Mouse (Mus musculus): ENCODE measurements around the gene Slc11a1. TPM values are rescaled to one million over a fixed set of nuclear protein-coding genes. Genes with fewer than 3 reads are reported as not detected.

Gene Slc11a1
- polyA plus RNA-seq, 1 experiment from 2014 or later = 17.9 TPM

DNA sequence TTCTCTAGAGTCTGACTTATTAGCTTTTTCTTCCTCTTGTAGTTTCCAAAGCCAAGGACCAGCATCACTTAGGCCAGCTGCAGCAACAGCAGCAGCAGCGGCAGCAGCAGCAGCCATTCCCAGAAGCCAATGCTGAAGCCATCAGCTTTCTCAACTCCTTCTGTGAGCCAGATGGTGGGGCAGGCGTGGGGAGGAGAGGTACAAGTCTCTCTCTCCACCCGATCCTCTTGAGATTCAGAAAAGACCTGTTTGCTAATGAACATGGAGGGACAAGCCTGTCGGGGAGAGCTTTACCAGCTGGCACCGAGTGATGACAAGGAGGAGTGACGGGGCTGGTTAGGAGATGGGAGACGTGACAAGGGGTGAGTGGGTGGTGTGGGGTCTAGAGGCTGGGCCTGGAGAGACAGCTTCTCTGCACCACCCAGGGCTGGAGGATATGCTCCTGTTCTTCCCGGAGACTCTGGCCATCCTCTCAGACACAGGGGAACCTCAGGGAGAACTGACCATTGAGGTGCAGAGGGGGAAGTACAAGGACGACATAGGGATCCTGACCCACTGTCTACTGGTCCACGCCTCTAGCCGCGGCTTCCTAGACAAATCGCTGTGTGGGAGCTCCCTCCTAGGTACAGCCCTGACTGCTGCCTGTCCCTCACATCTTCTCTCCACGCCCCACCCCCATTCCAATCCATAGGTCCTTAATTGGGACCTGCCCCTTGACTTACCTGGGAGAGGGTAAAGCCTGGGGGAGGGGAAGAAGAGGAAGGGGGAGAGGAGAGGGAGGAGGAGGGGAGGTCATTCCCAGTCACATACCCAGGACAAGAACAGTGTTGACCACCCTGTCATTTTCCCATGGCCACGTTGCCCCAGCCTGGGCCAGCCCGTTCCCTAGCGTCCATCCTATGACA is 12.4 kb upstream of the Slc11a1 start:
- Histone ChIP-seq H3K4me2 (ENCODE audit: low read depth, low read length) (no peak overlapping the region), H3K9me3 (replicated peaks; ENCODE audit: control insufficient read depth, low read length) (no peaks in the 10 kb centered on the region), H3K27me3 (ENCODE audit: control insufficient read depth, insufficient read depth, low read depth, low read length) (no peaks in the 10 kb centered on the region; the same call in 1 of the 2 replicates), H3K36me3 (ENCODE audit: control insufficient read depth, insufficient read depth) (no peaks in the 10 kb centered on the region), H3K4me3 (ENCODE audit: low read depth, low read length) (no peak overlapping the region), H3K27ac (ENCODE audit: low read length) (no peak overlapping the region), H3K4me1 (ENCODE audit: control insufficient read depth, low read depth, low read length) (no peaks in the 10 kb centered on the region; the same call in 1 of the 2 replicates), H3K9ac (ENCODE audit: low read depth, low read length) (no peak overlapping the region)
- WGBS (ENCODE audit: insufficient replicate concordance) = 59% methylated on average over 17 of the region's 17 CpGs
- 0 out of 2 replicates have a peak, but pooled peaks have one; percentile 16 for ATAC-seq (ENCODE audit: low read depth)

DNA sequence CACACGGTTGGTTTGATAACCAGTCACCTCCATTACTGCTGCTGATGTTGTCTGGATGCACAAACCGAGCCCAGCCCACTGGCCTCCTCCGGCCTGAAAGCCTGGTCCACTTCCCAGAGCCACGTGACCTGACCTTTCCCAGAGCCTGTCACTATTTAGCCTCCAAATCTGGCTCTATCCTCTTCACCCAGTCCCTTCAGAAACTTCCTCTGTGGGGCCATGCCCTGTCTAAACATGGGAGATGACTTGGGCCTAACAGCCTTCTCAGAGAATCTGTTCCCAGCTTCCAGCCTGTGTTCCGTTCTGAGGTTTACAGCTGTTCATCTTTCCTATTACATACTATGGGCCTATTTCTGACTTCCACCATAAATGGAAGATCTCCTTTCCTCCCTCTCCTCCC is 11.6 kb upstream of the Slc11a1 start:
- Histone ChIP-seq H3K9me3 (replicated peaks; ENCODE audit: control insufficient read depth, low read length) (no peaks in the 10 kb centered on the region), H3K27me3 (ENCODE audit: control insufficient read depth, insufficient read depth, low read depth, low read length) (no peaks in the 10 kb centered on the region; the same call in 1 of the 2 replicates), H3K4me1 (ENCODE audit: control insufficient read depth, low read depth, low read length) (peaks cover 5% of the 10 kb centered on the region; the same call in 1 of the 2 replicates), H3K4me3 (ENCODE audit: low read depth, low read length) (no peak overlapping the region), H3K36me3 (ENCODE audit: control insufficient read depth, insufficient read depth) (no peaks in the 10 kb centered on the region), H3K9ac (ENCODE audit: low read depth, low read length) (no peak overlapping the region), H3K27ac (ENCODE audit: low read length) (no peak overlapping the region), H3K4me2 (ENCODE audit: low read depth, low read length) (no peak overlapping the region)
- no peak for ATAC-seq (ENCODE audit: low read depth)
- 44% methylated on average over 5 of the region's 5 CpGs for WGBS (ENCODE audit: insufficient replicate concordance)

DNA sequence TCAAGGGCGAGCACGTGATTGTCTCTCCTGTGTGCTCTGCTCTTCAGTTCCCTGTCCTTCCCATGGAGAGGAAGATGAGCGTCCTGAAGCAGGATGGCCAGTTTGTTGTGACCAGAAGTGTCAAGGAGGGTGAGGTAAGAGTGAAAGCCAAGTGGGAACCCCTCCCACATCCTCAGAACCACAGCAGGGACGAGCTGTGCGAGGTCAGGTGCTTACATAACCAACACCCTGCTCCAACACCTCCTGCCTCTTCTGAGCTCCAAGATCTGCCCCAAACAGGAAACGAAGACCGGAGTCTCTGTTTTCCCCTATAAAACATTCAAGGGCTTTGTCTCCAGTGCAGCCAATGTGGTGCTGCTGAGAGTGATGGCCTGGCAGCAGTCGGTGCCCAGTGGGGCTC is 10.7 kb upstream of the Slc11a1 start:
- Histone ChIP-seq H3K4me1 (ENCODE audit: control insufficient read depth, low read depth, low read length) (peaks cover 5% of the 10 kb centered on the region; the same call in 1 of the 2 replicates), H3K36me3 (ENCODE audit: control insufficient read depth, insufficient read depth) (no peaks in the 10 kb centered on the region), H3K27me3 (ENCODE audit: control insufficient read depth, insufficient read depth, low read depth, low read length) (no peaks in the 10 kb centered on the region; the same call in 1 of the 2 replicates), H3K4me2 (ENCODE audit: low read depth, low read length) (no peak overlapping the region), H3K4me3 (ENCODE audit: low read depth, low read length) (no peak overlapping the region), H3K9ac (ENCODE audit: low read depth, low read length) (no peak overlapping the region), H3K9me3 (replicated peaks; ENCODE audit: control insufficient read depth, low read length) (no peaks in the 10 kb centered on the region), H3K27ac (ENCODE audit: low read length) (no peak overlapping the region)
- 31% methylated on average over 8 of the region's 8 CpGs for WGBS (ENCODE audit: insufficient replicate concordance)
- no peak for ATAC-seq (ENCODE audit: low read depth)

DNA sequence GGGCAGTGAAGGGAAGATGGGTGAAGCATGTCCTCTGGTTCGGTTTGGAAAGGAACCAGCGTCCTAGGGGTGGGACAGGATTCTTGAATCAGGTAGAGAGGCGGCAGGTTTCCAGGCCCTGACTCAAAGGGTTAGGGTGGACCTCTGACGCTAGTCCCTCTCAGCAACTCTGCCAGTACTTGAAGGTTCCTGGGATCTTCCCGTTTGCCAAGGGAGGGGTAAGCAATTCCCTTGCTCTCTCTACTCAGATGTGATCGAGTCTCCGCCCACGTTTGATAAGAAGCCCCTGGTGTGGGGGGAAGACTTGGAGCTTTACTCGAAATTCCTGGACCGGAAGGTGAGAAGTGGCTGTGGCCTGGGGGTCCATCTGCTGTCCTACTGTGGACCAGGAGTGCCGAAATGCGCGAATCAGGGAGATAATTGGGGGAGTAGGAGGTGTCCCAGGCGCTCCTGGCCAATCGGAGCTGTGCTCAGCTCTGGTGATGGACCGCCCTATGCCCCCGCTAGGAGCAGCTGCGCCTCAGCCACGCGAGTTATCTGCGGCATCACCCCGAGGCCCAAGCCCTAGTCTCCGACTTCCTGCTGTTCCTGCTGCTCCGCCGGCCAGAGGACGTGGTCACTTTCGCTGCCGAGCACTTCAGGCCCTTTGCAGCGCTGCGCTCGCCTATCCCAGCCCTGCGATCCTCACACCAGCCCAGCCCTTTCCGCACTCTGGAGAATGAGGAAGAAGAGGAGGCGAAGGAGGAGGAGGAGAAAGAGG is 6.9 kb upstream of the Slc11a1 start:
- H3K27ac ChIP-seq (ENCODE audit: low read length) = no peak overlapping the region
- WGBS (ENCODE audit: insufficient replicate concordance) = 9% methylated on average over 34 of the region's 34 CpGs
- H3K9me3 ChIP-seq (replicated peaks; ENCODE audit: control insufficient read depth, low read length) = no peaks in the 10 kb centered on the region
- H3K36me3 ChIP-seq (ENCODE audit: control insufficient read depth, insufficient read depth) = no peaks in the 10 kb centered on the region
- peak; percentile 90 for ATAC-seq (ENCODE audit: low read depth)
- H3K4me2 ChIP-seq (ENCODE audit: low read depth, low read length) = peak overlapping the region; percentile 56
- no peak overlapping the region for H3K9ac ChIP-seq (ENCODE audit: low read depth, low read length)
- H3K27me3 ChIP-seq (ENCODE audit: control insufficient read depth, insufficient read depth, low read depth, low read length) = no peaks in the 10 kb centered on the region; the same call in 1 of the 2 replicates
- peak overlapping the region; percentile 34 for H3K4me3 ChIP-seq (ENCODE audit: low read depth, low read length)
- H3K4me1 ChIP-seq (ENCODE audit: control insufficient read depth, low read depth, low read length) = peaks cover 5% of the 10 kb centered on the region; the same call in 1 of the 2 replicates

DNA sequence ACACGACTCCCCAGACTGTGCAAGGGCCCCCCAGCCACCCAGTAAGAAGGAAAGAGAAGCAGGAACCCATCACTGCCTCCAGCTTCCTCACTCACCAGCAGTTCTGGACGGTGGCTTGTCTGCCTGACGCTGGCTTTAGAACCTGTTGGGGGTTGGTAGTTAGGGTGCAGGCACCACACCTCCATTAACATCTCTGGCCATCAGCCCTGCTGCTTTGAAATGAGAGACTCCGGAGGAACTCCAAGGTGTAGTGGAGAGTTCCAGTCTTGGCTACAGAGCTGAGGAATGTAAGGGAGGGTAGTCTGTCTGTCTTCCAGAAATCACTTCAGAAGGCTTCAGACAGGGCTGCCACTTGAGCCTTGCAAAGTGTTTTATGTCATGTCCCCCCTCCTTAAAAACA is 5.0 kb upstream of the Slc11a1 start:
- Histone ChIP-seq H3K4me3 (ENCODE audit: low read depth, low read length) (no peak overlapping the region), H3K27me3 (ENCODE audit: control insufficient read depth, insufficient read depth, low read depth, low read length) (no peaks in the 10 kb centered on the region; the same call in 1 of the 2 replicates), H3K27ac (ENCODE audit: low read length) (no peak overlapping the region), H3K9me3 (replicated peaks; ENCODE audit: control insufficient read depth, low read length) (no peaks in the 10 kb centered on the region), H3K36me3 (ENCODE audit: control insufficient read depth, insufficient read depth) (no peaks in the 10 kb centered on the region), H3K4me2 (ENCODE audit: low read depth, low read length) (no peak overlapping the region), H3K4me1 (ENCODE audit: control insufficient read depth, low read depth, low read length) (peaks cover 6% of the 10 kb centered on the region; the same call in 1 of the 2 replicates), H3K9ac (ENCODE audit: low read depth, low read length) (no peak overlapping the region)
- WGBS (ENCODE audit: insufficient replicate concordance) = 28% methylated on average over 4 of the region's 4 CpGs
- no peak for ATAC-seq (ENCODE audit: low read depth)

DNA sequence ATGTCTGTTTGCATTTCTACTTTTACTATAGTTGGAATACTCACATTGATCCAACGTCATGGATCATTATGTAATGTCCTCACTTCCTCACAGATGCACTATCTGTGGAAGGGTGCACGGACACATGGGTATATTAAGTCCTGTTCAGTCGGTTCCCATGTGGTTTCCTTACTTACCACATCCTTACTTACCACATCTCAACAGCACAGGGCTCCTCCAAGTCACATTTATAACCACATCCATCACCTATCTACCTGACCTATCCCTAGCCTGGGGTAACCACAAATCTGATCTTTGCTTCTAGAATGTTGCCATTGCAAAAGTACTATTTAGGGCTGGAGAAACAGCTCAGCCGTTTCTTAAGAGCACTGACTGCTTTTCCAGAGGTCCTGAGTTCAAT is 1.6 kb upstream of the Slc11a1 start:
- no peak overlapping the region for H3K27ac ChIP-seq (ENCODE audit: low read length)
- no peak overlapping the region for H3K9ac ChIP-seq (ENCODE audit: low read depth, low read length)
- no peak overlapping the region for H3K4me3 ChIP-seq (ENCODE audit: low read depth, low read length)
- H3K4me2 ChIP-seq (ENCODE audit: low read depth, low read length) = no peak overlapping the region
- no peaks in the 10 kb centered on the region for H3K36me3 ChIP-seq (ENCODE audit: control insufficient read depth, insufficient read depth)
- peaks cover 3% of the 10 kb centered on the region for H3K4me1 ChIP-seq (ENCODE audit: control insufficient read depth, low read depth, low read length)
- no peaks in the 10 kb centered on the region for H3K27me3 ChIP-seq (ENCODE audit: control insufficient read depth, insufficient read depth, low read depth, low read length)
- WGBS (ENCODE audit: insufficient replicate concordance) = 16% methylated on average over 4 of the region's 4 CpGs
- no peaks in the 10 kb centered on the region for H3K9me3 ChIP-seq (replicated peaks; ENCODE audit: control insufficient read depth, low read length)
- ATAC-seq (ENCODE audit: low read depth) = no peak

DNA sequence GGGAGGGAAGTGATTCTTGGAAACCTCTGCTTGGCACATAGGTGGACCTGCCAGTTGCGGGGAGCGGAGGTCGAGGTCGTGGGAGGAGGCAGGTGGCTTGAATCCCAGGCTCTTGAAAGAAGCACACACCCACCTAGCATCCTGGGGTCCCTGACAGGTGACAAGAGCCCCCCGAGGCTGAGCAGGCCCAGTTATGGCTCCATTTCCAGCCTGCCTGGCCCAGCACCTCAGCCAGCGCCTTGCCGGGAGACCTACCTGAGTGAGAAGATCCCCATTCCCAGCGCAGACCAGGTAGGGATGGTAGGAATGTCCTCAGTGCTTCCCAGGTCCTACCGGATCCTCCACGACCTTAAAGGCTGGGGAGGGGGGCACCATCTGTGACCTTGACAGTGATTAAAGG is 566 bp downstream of the Slc11a1 start:
- no peaks in the 10 kb centered on the region for H3K27me3 ChIP-seq (ENCODE audit: control insufficient read depth, insufficient read depth, low read depth, low read length)
- H3K4me3 ChIP-seq (ENCODE audit: low read depth, low read length) = no peak overlapping the region
- WGBS (ENCODE audit: insufficient replicate concordance) = 66% methylated on average over 10 of the region's 10 CpGs
- no peak overlapping the region for H3K4me2 ChIP-seq (ENCODE audit: low read depth, low read length)
- H3K36me3 ChIP-seq (ENCODE audit: control insufficient read depth, insufficient read depth) = no peaks in the 10 kb centered on the region
- H3K4me1 ChIP-seq (ENCODE audit: control insufficient read depth, low read depth, low read length) = peaks cover 13% of the 10 kb centered on the region
- no peak overlapping the region for H3K9ac ChIP-seq (ENCODE audit: low read depth, low read length)
- no peak overlapping the region for H3K27ac ChIP-seq (ENCODE audit: low read length)
- ATAC-seq (ENCODE audit: low read depth) = no peak; the same call in 1 of the 2 replicates
- H3K9me3 ChIP-seq (replicated peaks; ENCODE audit: control insufficient read depth, low read length) = no peaks in the 10 kb centered on the region

DNA sequence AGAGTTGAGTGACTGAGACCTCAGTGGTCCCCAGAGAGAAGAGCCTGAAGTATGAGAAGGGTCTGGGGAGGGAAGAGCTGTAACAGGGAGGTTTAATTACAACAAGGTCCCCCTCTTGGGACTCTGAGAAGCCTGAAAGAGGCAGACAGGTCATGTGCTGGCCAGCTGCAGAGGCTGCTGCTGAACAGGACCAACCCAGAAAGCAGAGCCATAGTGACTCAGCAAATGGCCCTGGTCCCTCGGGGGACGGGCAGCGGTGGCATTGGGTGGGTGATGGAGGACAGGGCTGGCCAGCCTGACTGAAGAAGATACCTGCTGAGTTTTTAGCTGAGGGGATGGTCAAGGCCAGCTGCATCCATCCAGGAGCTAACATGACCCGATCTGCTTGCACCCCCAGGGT is 1.4 kb downstream of the Slc11a1 start:
- H3K9ac ChIP-seq (ENCODE audit: low read depth, low read length) = no peak overlapping the region
- no peaks in the 10 kb centered on the region for H3K36me3 ChIP-seq (ENCODE audit: control insufficient read depth, insufficient read depth)
- H3K27me3 ChIP-seq (ENCODE audit: control insufficient read depth, insufficient read depth, low read depth, low read length) = no peaks in the 10 kb centered on the region
- no peak overlapping the region for H3K4me3 ChIP-seq (ENCODE audit: low read depth, low read length)
- no peak overlapping the region for H3K27ac ChIP-seq (ENCODE audit: low read length)
- no peak for ATAC-seq (ENCODE audit: low read depth)
- 28% methylated on average over 4 of the region's 4 CpGs for WGBS (ENCODE audit: insufficient replicate concordance)
- peaks cover 13% of the 10 kb centered on the region for H3K4me1 ChIP-seq (ENCODE audit: control insufficient read depth, low read depth, low read length)
- H3K4me2 ChIP-seq (ENCODE audit: low read depth, low read length) = no peak overlapping the region
- no peaks in the 10 kb centered on the region for H3K9me3 ChIP-seq (replicated peaks; ENCODE audit: control insufficient read depth, low read length)
